Mouse (Mus musculus) cortical plate, adult 2 months (tissue): ENCODE data around the gene C1rl.

ENCODE experiments used
- CTCF ChIP-seq: fragments of 200-500 bp; IDR thresholded peaks from 2 replicates; pipeline ENCODE4 v1.5.1; 2011; ENCODE audit warnings: mild to moderate bottlenecking, control low read depth, low read length; ENCODE audit not compliant: insufficient read depth; ENCODE audit errors: extremely low read depth
- POLR2A ChIP-seq: fragments of 200-500 bp; IDR thresholded peaks from 2 replicates; pipeline ENCODE4 v1.6.1; 2011; ENCODE audit warnings: mild to moderate bottlenecking, low read length, control low read depth; ENCODE audit not compliant: insufficient read depth; ENCODE audit errors: extremely low read depth

GRCm38 (mm10) chr6:124449668-124450383, 43.1 kb upstream of the C1rl start:
- no peak for TF ChIP-seq CTCF
- no peak for TF ChIP-seq POLR2A
